Mouse (Mus musculus) spleen, adult 2 months (tissue): Measurements from ENCODE around the gene Tnfsf13. TPM values are rescaled to one million over a fixed set of nuclear protein-coding genes. Genes with fewer than 3 reads are reported as not detected.

ENCODE experiments used
- DNase-seq, 2 experiments: peaks; one replicate each; pipeline versions ENCODE4 v3.0.0 to v3.0.0-alpha.2; 2012 to 2021; ENCODE audit warnings: low spot score in 2 of 2, low read depth in 1 of 2
- H3K27ac ChIP-seq: fragments of 200-500 bp; 2 replicates; pipeline ENCODE4 v1.5.1; 2012; ENCODE audit warnings: low read length, inconsistent platforms; ENCODE audit not compliant: insufficient read depth
- H3K27me3 ChIP-seq: fragments of 200-500 bp; 2 replicates; pipeline ENCODE4 v1.6.1; 2012; ENCODE audit warnings: mild to moderate bottlenecking, moderate library complexity, low read length, inconsistent platforms; ENCODE audit not compliant: control insufficient read depth, insufficient read depth
- H3K36me3 ChIP-seq: fragments of 200-500 bp; 2 replicates; pipeline ENCODE4 v1.6.1; 2012; ENCODE audit warnings: mild to moderate bottlenecking, low read length, inconsistent platforms; ENCODE audit not compliant: control insufficient read depth, insufficient read depth
- H3K4me1 ChIP-seq: fragments of 200-500 bp; 2 replicates; pipeline ENCODE4 v1.6.1; 2011; ENCODE audit warnings: inconsistent platforms; ENCODE audit not compliant: control insufficient read depth, insufficient read depth, insufficient read length
- H3K4me3 ChIP-seq: fragments of 200-500 bp; 2 replicates; pipeline ENCODE4 v1.5.1; 2011; ENCODE audit warnings: mild to moderate bottlenecking, inconsistent platforms; ENCODE audit not compliant: insufficient read depth, insufficient read length; ENCODE audit errors: extremely low read depth
- CTCF ChIP-seq: fragments of 200-500 bp; IDR thresholded peaks from 2 replicates; pipeline ENCODE4 v1.5.1; 2011; ENCODE audit warnings: mild to moderate bottlenecking, inconsistent platforms; ENCODE audit not compliant: insufficient read depth, insufficient read length, insufficient replicate concordance; ENCODE audit errors: extremely low read depth
- POLR2A ChIP-seq: fragments of 200-500 bp; IDR thresholded peaks from 2 replicates; pipeline ENCODE4 v1.6.1; 2011; ENCODE audit warnings: low read depth, low read length, inconsistent platforms
- WGBS: fragments of 180-500 bp; shearing (Covaris S2); methylation state at CpG from one replicate; pipeline ENCODE4 v1.1.7; 2018; 5-methylcytosine and 5-hydroxymethylcytosine counted together
- polyA plus RNA-seq: library from polyadenylated mRNA; depleted of rRNA; stranded (reverse); fragments of >200 nt; gene quantifications from 2 replicates; pipeline ENCODE4 v1.2.3, GENCODE M21; 2012

Gene Tnfsf13
- polyA plus RNA-seq, 1 experiment: 4.6 TPM

DNA sequence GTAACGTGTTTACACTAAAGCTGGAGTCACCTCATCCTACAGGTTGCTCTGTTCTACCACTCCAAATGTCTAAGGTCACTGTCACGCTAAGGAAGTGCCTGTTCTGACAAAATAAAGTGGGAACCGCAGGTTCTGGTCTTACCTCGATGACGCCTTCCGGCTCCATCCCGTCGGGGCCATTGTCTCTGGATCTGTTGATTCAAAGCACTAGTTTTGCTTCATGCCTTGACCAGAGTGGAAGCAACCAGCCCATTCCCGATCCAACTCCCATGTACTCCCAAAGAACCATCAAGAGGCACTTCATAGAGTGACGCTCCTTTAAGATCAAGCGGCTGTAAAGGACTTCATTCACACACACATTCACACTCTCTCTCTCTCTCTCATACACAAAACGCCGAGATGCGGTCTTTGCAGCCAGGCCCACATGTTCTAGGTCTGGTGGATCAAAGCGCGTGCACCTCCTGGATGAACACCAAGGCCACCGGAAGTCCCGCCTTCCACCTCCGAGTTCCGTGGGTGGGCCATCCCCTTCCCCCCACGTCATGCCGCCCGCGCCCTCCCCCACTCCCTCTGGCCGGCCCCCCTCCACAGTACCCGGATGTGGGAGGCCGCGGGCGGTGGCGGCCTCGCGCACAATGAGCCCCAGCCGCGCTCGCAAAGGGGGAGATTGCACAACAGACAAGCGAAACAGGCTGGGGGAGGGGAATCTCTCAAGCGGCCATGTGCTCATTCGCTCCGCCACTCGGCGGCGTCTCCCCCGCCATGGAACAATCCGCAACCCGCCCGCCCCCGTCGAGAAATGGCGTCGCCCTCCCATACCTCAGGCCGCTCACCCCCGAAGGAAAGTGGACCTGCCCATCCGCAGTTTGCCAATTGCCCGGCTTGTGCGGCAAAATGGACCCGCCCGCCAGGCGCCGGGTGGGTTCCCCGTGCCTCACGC lies 14.5 kb downstream of the Tnfsf13 start:
- Histone ChIP-seq H3K4me3 (peak overlapping the region; percentile 93), H3K36me3 (peaks cover 36% of the 10 kb centered on the region), H3K4me1 (0 out of 2 replicates have a peak, but pooled peaks cover 7% of the 10 kb centered on the region), H3K27me3 (no peaks in the 10 kb centered on the region), H3K27ac (peak overlapping the region; percentile 95)
- WGBS: under 1% methylated on average over 60 of the region's 61 CpGs
- peak; percentile 94 for DNase-seq
- TF ChIP-seq POLR2A (no peak; the same call in none of the 2 replicates), CTCF (no peak)

DNA sequence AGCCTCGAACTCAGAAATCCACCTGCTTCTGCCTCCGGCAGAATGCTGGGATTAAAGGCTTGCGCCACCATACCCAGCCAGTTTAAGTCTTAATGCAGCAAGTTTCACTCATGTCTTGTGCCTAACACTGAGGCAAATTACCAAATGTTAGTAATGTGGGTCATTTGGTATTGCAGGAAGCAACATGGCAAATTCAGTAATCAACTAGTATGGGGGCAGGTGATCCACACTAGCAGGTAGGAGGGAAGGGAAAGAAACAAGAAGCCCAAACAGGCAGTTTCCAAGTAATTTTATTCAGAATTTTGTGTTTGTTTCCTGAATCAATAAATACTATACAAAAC lies 18.9 kb downstream of the Tnfsf13 start:
- no peak for DNase-seq
- peaks cover 12% of the 10 kb centered on the region; the same call in 1 of the 2 replicates for H3K4me1 ChIP-seq
- no peak overlapping the region for H3K4me3 ChIP-seq
- TF ChIP-seq POLR2A (no peak), CTCF (no peak)
- 85% methylated on average over 3 of the region's 3 CpGs for WGBS
- no peaks in the 10 kb centered on the region for H3K27me3 ChIP-seq
- H3K36me3 ChIP-seq: peaks cover 23% of the 10 kb centered on the region
- no peak overlapping the region for H3K27ac ChIP-seq

DNA sequence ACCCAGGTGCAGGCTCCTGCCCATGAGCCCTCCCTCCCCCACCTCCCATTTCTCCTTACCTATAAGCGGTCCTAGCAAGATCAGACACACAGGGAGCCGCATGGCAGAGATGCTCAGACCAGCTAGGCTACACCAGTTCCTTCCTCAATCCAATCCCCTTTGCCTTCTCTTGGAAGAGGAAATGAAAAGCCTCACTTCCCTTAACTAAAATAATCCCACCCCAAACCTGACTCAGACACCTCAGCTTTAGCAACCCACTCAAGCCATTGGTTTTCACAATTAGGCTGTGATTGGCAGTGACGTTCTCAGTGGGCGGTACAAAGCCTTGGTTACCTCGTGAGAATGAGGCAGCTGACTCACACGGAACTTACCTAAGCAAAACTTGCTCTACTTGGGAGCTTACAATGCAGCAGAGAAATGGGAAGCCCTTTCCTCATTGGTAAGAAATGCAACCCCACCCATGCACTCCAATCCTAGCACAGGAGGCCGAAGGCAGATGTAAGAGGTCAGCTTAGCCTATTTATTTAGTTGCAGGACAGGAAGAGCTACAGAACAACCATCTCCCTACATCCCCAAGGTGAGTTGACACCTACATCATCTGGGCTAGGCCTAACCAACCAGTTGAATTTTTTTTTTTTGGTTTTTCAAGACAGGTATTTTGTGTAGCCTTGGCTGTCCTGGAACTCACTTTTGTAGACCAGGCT lies 19.5 kb downstream of the Tnfsf13 start, which contains the start of gene Cd68:
Gene Cd68, minus strand, starts transcription at position 193 of the 704 bp plus-strand sequence.
- Histone ChIP-seq H3K4me3 (peak within 1 kb of the TSS; percentile 31; the same call in 1 of the 2 replicates), H3K27ac (peak within 1 kb of the TSS; percentile 45), H3K27me3 (no peaks in the 10 kb centered on the region), H3K4me1 (peaks cover 12% of the 10 kb centered on the region; the same call in 1 of the 2 replicates), H3K36me3 (peaks cover 23% of the 10 kb centered on the region)
- peak; percentile 48 to 84 for DNase-seq
- 32% methylated on average over 7 of the region's 7 CpGs for WGBS
- TF ChIP-seq CTCF (no peak), POLR2A (0 out of 2 replicates have a peak, but pooled peaks have one; percentile 7)

DNA sequence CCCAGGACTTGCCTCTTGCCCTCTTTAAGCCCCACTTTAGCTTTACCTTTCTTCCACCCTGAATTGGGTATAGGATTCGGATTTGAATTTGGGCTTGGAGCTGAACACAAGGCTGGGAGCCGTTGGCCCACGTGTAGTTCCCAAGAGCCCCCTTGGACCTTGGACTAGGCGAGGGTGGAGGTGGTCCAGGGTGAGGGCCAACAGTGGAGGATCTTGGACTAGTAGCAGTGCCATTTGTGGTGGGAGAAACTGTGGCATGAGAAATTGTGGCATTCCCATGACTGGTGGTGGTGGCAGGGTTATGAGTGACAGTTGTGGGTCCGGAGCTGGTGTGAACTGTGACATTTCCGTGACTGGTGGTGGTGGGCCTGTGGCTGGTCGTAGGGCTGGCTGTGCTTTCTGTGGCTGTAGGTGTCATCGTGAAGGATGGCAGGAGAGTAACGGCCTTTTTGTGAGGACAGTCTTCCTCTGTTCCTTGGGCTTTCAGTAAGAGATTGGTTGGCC lies 20.1 kb downstream of the Tnfsf13 start:
- TF ChIP-seq POLR2A: no peak
- no peak for TF ChIP-seq CTCF
- H3K36me3 ChIP-seq: peaks cover 23% of the 10 kb centered on the region
- 80% methylated on average over 9 of the region's 9 CpGs for WGBS
- peak overlapping the region; percentile 31; the same call in 1 of the 2 replicates for H3K4me3 ChIP-seq
- no peaks in the 10 kb centered on the region for H3K27me3 ChIP-seq
- DNase-seq: no peak
- peaks cover 8% of the 10 kb centered on the region; the same call in 1 of the 2 replicates for H3K4me1 ChIP-seq
- H3K27ac ChIP-seq: peak overlapping the region; percentile 45

DNA sequence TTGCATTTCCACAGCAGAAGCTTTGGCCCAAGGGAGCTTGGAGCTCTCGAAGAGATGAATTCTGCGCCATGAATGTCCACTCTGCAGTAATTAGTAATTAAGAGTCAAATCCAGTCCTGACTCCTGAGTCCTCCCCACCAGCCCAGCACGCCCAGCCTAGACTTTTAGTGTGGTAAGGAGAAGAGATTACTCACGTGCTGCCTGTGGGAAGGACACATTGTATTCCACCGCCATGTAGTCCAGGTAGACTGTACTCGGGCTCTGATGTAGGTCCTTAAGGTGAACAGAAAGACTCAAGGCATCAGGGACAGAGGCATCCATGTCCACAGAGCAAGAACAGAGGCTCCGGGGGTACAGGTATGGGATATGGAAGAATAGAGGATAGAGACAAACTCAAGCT lies 20.7 kb downstream of the Tnfsf13 start:
- no peak for DNase-seq
- H3K27me3 ChIP-seq: no peaks in the 10 kb centered on the region
- H3K36me3 ChIP-seq: peaks cover 20% of the 10 kb centered on the region
- H3K4me3 ChIP-seq: no peak overlapping the region
- TF ChIP-seq POLR2A (no peak), CTCF (no peak)
- 92% methylated on average over 7 of the region's 7 CpGs for WGBS
- H3K27ac ChIP-seq: no peak overlapping the region; the same call in 1 of the 2 replicates
- peaks cover 8% of the 10 kb centered on the region; the same call in 1 of the 2 replicates for H3K4me1 ChIP-seq

DNA sequence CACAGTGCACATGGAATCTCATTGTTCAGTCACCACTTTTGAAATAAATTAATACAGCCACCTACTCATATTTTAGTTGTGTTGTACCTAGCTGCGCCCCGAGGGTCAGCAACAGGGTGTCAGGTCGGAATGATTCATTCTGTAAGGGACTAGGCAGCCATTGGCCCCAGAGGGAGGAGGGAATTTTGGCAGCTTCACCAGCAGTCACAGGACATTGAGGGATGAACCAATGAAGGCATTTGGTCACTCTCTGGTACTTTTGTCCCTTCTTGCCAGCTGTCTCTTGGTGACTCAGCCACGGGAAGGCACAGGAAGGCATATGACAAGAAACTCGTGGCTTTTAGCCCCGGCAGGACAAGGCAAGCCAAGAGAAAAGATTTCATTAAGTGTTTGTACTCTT lies 21.8 kb downstream of the Tnfsf13 start:
- no peak for DNase-seq
- peaks cover 8% of the 10 kb centered on the region; the same call in 1 of the 2 replicates for H3K4me1 ChIP-seq
- H3K27me3 ChIP-seq: no peaks in the 10 kb centered on the region
- H3K4me3 ChIP-seq: no peak overlapping the region
- H3K36me3 ChIP-seq: peaks cover 16% of the 10 kb centered on the region
- H3K27ac ChIP-seq: peak overlapping the region; percentile 98; the same call in 1 of the 2 replicates
- WGBS: 72% methylated on average over 6 of the region's 6 CpGs
- no peak for TF ChIP-seq POLR2A
- TF ChIP-seq CTCF: no peak
